Mouse (Mus musculus) midbrain, postnatal 0 days (tissue): ENCODE results near the gene Vps13c. TPM values are rescaled to one million over a fixed set of nuclear protein-coding genes. Genes with fewer than 3 reads are reported as not detected.

Experiments
- ATAC-seq: fragments of 200-750 bp; cut with Nextera tagmentation; 2 replicates; pipeline ENCODE4 v1.8.0; 2017; ENCODE audit warnings: moderate number of reproducible peaks, mild to moderate bottlenecking, moderate TSS enrichment, moderate library complexity; ENCODE audit not compliant: low FRiP score
- DNase-seq: peaks from one replicate; pipeline ENCODE4 v3.0.0-alpha.2; 2015; ENCODE audit warnings: low spot score
- H3K27ac ChIP-seq: fragments of 300-500 bp; sonication (generic); 2 replicates; pipeline ENCODE4 v1.5.1; 2014; ENCODE audit warnings: low read depth, mild to moderate bottlenecking, low read length, mixed read lengths
- H3K27me3 ChIP-seq: fragments of 300-500 bp; sonication (generic); 2 replicates; pipeline ENCODE4 v1.6.1; 2014; ENCODE audit warnings: low read length, control low read depth, mixed read lengths; ENCODE audit not compliant: insufficient read depth
- H3K36me3 ChIP-seq: fragments of 300-500 bp; sonication (generic); 2 replicates; pipeline ENCODE4 v1.6.1; 2014; ENCODE audit warnings: low read length, control low read depth, mixed read lengths; ENCODE audit not compliant: insufficient read depth
- H3K4me1 ChIP-seq: fragments of 300-500 bp; sonication (generic); 2 replicates; pipeline ENCODE4 v1.6.1; 2014; ENCODE audit warnings: mild to moderate bottlenecking, control low read depth, antibody characterized with exemption, low read length, mixed read lengths; ENCODE audit not compliant: insufficient read depth
- H3K4me2 ChIP-seq: fragments of 300-500 bp; sonication (generic); 2 replicates; pipeline ENCODE4 v1.6.1; 2014; ENCODE audit warnings: low read depth, mild to moderate bottlenecking, low read length, mixed read lengths; ENCODE audit not compliant: poor library complexity, severe bottlenecking
- H3K4me3 ChIP-seq: fragments of 300-500 bp; sonication (generic); 2 replicates; pipeline ENCODE4 v1.5.1; 2014; ENCODE audit warnings: low read depth, mild to moderate bottlenecking, low read length, moderate library complexity
- H3K9ac ChIP-seq: fragments of 300-500 bp; sonication (generic); replicated peaks from 2 replicates; pipeline ENCODE4 v1.6.1; 2014; ENCODE audit warnings: mild to moderate bottlenecking, low read length, moderate library complexity, mixed read lengths; ENCODE audit not compliant: poor library complexity, severe bottlenecking
- H3K9me3 ChIP-seq: fragments of 300-500 bp; sonication (generic); 2 replicates; pipeline ENCODE4 v1.6.1; 2016; ENCODE audit warnings: low read length, control low read depth
- CTCF ChIP-seq: IDR thresholded peaks from 2 replicates; pipeline ENCODE4 v1.5.1; 2016; ENCODE audit warnings: antibody characterized with exemption, mild to moderate bottlenecking
- WGBS: fragments of 180-500 bp; shearing (Covaris S2); extraction: QIAGEN DNeasy Blood & Tissue Kit; methylation state at CpG from one replicate; pipeline ENCODE4 v1.1.7; 2014; 5-methylcytosine and 5-hydroxymethylcytosine counted together
- polyA plus RNA-seq: library from polyadenylated mRNA; unstranded; fragments of >200 nt; fragmentation: Nextera tagmentation; extraction: Ambion mirVana; gene quantifications from 2 replicates; pipeline ENCODE4 v1.2.1, GENCODE M21; 2015
- total RNA-seq: library from RNA; depleted of rRNA; stranded (reverse); fragments of >200 nt; gene quantifications from 2 replicates; pipeline ENCODE4 v1.2.3, GENCODE M21; 2014

Gene Vps13c
- total and polyA plus RNA-seq, 2 experiments from 2014 or later, result 8.4 to 31.5 TPM

DNA sequence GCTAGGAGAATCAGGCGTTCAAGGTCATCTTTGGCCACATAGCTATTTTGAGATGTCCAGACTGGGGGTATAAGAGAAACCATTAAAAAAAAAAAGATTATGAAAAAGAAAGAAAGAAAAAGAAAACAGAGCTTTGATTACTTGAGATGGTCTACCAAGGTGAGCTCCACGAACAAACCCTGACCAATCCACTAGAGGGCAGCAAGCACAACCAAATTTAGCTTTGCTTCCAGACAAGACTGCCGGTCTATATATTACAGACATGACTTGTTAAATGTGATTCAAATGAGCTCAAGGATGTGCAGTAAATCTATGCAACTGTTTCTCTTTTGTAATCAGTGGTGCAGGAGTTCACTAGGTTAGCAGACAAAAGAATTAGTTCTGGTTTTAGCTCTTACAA lies 12.0 kb upstream of the Vps13c start:
- H3K36me3 ChIP-seq, result no peaks in the 10 kb centered on the region
- 9% methylated on average over 3 of the region's 3 CpGs for WGBS
- no peaks in the 10 kb centered on the region for H3K9me3 ChIP-seq
- ATAC-seq (no peak), DNase-seq (peak; percentile 83)
- H3K27me3 ChIP-seq, result peaks cover 18% of the 10 kb centered on the region; the same call in 1 of the 2 replicates
- H3K4me2 ChIP-seq, result no peak overlapping the region
- no peak overlapping the region for H3K27ac ChIP-seq
- H3K4me1 ChIP-seq, result no peaks in the 10 kb centered on the region
- no peak overlapping the region for H3K9ac ChIP-seq
- TF ChIP-seq CTCF, result peak; percentile 89
- no peak overlapping the region for H3K4me3 ChIP-seq

DNA sequence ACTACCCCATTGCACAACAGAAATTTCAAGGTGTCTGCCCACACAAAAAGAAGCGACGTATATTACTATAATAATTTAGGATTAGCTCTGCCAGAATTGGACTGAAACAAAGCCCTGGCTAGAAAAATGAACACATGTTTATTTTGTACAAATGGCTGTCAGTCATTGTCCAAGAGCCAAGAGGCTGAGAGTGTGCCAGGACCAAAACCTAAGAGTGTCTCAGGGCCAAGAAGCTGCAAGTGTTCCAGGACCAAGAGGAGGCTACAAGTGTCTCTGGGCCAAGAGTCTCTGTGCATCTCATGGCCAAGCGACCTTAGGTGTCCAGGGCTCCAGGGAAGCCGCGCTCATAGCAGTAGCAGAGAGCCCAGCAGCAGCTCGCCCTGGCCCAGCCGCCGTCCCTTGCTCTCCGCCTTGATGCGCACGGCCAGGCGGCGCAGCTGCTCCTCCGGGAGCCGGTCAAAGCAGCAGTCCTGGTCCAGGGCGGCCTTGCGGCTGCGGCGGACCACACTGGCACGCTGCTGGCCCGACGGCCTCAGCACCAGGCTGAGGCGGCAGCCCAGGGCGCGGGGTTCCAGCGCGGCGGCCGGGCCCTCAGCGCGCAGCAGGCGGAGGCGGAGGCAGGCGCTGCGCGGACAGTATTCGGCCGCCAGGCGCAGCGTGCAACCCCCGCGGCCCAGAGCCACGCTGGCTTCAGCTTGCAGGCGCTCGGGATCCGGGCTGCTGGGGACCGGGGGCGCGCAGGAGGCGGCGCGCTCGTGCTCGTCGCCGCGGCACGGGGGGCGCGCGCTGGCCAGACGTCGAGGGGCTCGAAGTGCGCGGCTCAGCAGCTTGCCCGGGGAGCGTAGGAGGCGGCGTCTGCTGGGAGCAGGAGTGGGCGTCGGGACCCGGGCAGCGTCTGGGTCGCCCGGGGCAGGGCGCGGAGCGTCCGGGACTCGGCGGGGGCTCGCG lies 9.5 kb upstream of the Vps13c start:
- Histone ChIP-seq H3K4me2 (peak overlapping the region; percentile 55), H3K27me3 (peaks cover 22% of the 10 kb centered on the region; the same call in 1 of the 2 replicates), H3K36me3 (no peaks in the 10 kb centered on the region), H3K9me3 (no peaks in the 10 kb centered on the region), H3K4me3 (peak overlapping the region; percentile 46), H3K27ac (no peak overlapping the region), H3K9ac (peak overlapping the region; percentile 29), H3K4me1 (no peaks in the 10 kb centered on the region)
- WGBS, result 3% methylated on average over 49 of the region's 84 CpGs
- no peak; the same call in 1 of the 2 replicates for TF ChIP-seq CTCF
- DNase-seq (peak; percentile 49), ATAC-seq (peak; percentile 84)

DNA sequence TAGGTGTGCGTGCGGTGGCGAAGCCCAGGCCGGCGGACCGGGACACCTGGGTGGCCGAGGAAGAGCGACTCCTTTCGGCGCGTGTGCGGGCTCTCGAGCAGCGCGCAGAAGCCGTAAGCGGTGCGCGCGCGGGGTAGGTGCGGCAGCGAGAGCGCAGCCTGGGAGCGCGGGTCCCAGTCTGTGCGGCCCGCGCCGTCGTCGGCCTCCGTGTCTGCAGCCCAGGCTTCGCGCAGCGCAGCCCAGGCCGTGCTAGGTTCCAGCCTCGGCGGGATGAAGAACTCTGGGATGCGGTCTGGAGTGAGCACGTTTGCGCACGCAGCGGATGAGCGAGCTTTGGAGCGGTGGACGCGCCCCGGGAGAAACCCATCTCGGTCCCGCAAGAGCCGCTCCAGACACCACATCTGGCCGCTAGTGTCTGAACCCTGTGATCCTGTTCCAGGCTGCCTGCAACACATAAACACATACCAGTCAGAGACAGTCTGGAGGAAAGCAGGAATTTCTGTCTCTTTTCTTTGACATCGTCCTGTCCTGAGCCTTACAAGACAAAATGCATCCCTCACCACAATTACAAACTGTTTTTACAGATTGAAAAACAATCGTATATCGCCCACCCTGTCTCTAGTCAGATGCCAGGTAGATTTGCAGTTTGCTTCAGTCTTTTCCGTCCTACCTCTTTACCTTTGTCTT lies 8.7 kb upstream of the Vps13c start:
- H3K27ac ChIP-seq, result 0 out of 2 replicates have a peak overlapping the region, but pooled peaks have one; percentile 20
- no peak for TF ChIP-seq CTCF
- DNase-seq, result peak; percentile 37

DNA sequence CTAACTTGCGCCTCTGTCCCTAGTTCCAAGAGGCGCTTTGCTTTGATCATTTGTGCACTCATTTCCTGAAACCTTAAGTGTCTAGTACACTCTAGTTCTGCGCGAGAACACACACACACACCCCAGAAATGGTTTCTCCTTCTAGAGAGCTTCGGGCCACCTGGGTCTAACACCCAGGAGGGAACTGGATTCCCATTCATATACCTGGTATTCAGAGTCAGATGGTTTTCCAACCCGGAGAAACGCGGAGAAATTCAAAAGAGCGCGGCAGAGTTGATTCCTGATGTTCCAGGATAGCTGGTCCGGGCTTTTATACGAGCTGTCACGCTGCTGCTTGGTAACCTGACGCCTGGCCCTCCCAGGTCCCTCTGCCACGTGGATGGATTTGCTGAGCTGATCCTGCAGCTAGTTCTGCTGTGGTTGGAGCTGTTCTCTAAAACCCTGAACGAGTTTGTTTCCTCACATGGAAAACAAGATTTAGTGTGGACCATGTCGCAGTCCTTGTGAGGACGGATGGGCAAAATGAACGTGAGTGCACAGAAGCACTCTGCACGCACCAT lies 8.1 kb upstream of the Vps13c start, which contains the start of gene C2cd4a:
TSS of gene C2cd4a (minus strand) at position 285 of the 560 bp plus-strand sequence.
- Histone ChIP-seq H3K27me3 (peaks cover 22% of the 10 kb centered on the region; the same call in 1 of the 2 replicates), H3K4me1 (no peaks in the 10 kb centered on the region), H3K4me2 (peak within 1 kb of the TSS; percentile 55), H3K4me3 (peak within 1 kb of the TSS; percentile 46), H3K9me3 (no peaks in the 10 kb centered on the region), H3K36me3 (no peaks in the 10 kb centered on the region), H3K9ac (peak within 1 kb of the TSS; percentile 29), H3K27ac (0 out of 2 replicates have a peak within 1 kb of the TSS, but pooled peaks have one; percentile 20)
- WGBS, result 3% methylated on average over 20 of the region's 20 CpGs
- no peak for TF ChIP-seq CTCF
- ATAC-seq, result no peak
- peak; percentile 26 for DNase-seq

More for the DNA sequence above, 8.7 kb upstream of the Vps13c start:
- Histone ChIP-seq H3K4me3 (peak overlapping the region; percentile 46), H3K36me3 (no peaks in the 10 kb centered on the region), H3K4me1 (no peaks in the 10 kb centered on the region), H3K4me2 (peak overlapping the region; percentile 55), H3K9me3 (no peaks in the 10 kb centered on the region), H3K27me3 (peaks cover 22% of the 10 kb centered on the region; the same call in 1 of the 2 replicates), H3K9ac (peak overlapping the region; percentile 29)
- 1% methylated on average over 54 of the region's 57 CpGs for WGBS
- peak; percentile 64 for ATAC-seq

DNA sequence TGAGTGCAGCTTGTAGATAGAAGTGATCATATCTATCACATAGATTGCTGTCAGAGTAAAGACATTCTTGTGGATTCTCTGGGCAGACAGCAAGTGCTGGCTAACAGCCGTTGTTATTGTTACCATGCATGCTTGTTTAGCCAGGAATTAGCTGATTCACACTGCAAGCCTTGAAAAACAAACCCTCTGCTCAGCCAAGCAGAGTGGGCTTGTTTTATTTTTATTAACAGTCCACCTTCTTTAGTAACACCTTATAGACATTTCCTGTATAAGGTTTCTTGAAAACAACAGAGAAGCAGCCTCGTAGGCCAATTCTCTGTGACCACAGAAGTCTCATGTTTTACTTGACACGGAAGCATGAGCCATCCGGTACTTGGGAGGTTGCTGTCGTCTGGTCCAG lies 5.7 kb upstream of the Vps13c start:
- Histone ChIP-seq H3K9me3 (no peaks in the 10 kb centered on the region), H3K4me3 (no peak overlapping the region), H3K27me3 (peaks cover 14% of the 10 kb centered on the region; the same call in 1 of the 2 replicates), H3K4me1 (no peaks in the 10 kb centered on the region), H3K27ac (no peak overlapping the region), H3K9ac (no peak overlapping the region), H3K36me3 (no peaks in the 10 kb centered on the region), H3K4me2 (no peak overlapping the region)
- no peak for ATAC-seq
- DNase-seq, result no peak
- TF ChIP-seq CTCF, result no peak
- WGBS, result 85% methylated on average over 5 of the region's 5 CpGs
